Mouse (Mus musculus): ENCODE data around the gene Slc2a4. TPM values are rescaled to one million over a fixed set of nuclear protein-coding genes. Genes with fewer than 3 reads are reported as not detected.

The Slc2a4 gene
- polyA plus RNA-seq, 1 experiment from 2014 or later: 14.2 TPM

DNA sequence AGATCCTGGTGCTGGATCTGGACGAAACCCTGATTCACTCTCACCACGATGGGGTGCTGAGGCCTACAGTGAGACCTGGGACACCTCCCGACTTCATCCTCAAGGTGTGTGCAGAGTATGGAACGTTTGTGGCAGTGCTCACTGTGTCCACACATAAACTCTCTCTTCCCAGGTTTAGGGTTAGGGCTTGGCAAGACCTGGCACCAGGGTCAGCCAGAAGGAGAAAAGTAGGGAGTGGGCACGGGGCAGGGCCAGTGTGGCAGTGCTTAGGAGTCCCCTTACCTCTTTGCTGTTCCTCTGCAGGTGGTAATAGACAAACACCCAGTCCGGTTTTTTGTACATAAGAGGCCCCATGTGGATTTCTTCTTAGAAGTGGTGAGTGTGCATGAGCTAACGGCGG lies 36.4 kb upstream of the Slc2a4 start:
- no peak for ATAC-seq (ENCODE audit: low read depth)
- no peak overlapping the region for H3K4me2 ChIP-seq
- no peaks in the 10 kb centered on the region for H3K9me3 ChIP-seq (replicated peaks)
- no peak overlapping the region for H3K9ac ChIP-seq
- DNase-seq: no peak
- no peaks in the 10 kb centered on the region for H3K27me3 ChIP-seq
- H3K4me3 ChIP-seq (replicated peaks): no peak overlapping the region
- peaks cover 64% of the 10 kb centered on the region for H3K36me3 ChIP-seq
- peaks cover 25% of the 10 kb centered on the region for H3K4me1 ChIP-seq (replicated peaks)
- H3K27ac ChIP-seq: no peak overlapping the region
- WGBS (ENCODE audit: insufficient replicate concordance): 89% methylated on average over 8 of the region's 8 CpGs

DNA sequence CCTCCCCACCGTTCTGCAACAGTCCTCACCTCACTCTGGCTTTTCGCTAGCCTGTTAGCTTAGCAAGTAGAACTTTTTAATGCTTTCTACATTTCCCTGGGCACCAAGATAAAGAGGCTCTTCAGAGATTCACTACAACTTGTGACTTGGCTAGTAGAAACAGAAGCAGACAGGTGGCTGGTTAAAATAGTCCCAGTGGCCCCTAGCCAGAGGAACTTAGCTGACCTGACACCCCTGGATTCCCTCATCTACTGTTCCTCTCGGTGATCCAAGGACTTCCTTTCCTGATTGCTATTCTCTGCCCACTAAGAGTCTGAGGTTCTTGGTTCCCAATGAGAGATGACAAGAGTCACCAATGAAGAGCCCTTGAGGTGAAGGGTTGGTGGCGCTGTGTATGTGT lies 35.4 kb upstream of the Slc2a4 start:
- H3K36me3 ChIP-seq: peaks cover 59% of the 10 kb centered on the region
- H3K4me2 ChIP-seq: peak overlapping the region; percentile 95
- H3K4me1 ChIP-seq (replicated peaks): peaks cover 34% of the 10 kb centered on the region
- peak overlapping the region; percentile 98 for H3K27ac ChIP-seq
- no peak for ATAC-seq (ENCODE audit: low read depth)
- no peaks in the 10 kb centered on the region for H3K9me3 ChIP-seq (replicated peaks)
- peak overlapping the region; percentile 99 for H3K4me3 ChIP-seq (replicated peaks)
- peak overlapping the region; percentile 99 for H3K9ac ChIP-seq
- no peak for DNase-seq
- H3K27me3 ChIP-seq: no peaks in the 10 kb centered on the region
- WGBS (ENCODE audit: insufficient replicate concordance): 83% methylated on average over 4 of the region's 4 CpGs

DNA sequence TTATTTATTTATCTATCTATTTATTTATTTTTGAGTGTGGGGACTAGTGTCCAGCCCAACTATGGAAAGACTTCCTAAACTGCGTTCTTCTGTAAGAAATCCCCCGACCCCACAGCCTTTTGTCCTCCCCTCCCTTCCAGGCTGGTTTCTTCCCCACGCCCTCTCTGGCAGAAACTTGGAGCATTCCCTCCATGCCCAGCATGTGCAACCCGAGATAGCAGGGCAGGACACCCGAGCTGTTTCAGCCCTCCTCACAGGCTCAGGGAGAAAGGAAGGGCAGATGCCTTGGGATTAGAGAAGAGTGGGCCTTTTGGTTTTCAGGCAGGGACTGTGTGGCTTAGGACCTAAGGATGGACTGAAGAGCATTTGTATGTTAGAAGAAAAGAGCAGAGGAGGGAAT lies 34.9 kb upstream of the Slc2a4 start:
- Histone ChIP-seq H3K4me2 (peak overlapping the region; percentile 95), H3K9ac (peak overlapping the region; percentile 99), H3K27ac (peak overlapping the region; percentile 98), H3K4me3 (replicated peaks) (peak overlapping the region; percentile 99), H3K36me3 (peaks cover 59% of the 10 kb centered on the region), H3K9me3 (replicated peaks) (no peaks in the 10 kb centered on the region), H3K4me1 (replicated peaks) (peaks cover 34% of the 10 kb centered on the region), H3K27me3 (no peaks in the 10 kb centered on the region)
- DNase-seq: no peak
- no peak for ATAC-seq (ENCODE audit: low read depth)
- WGBS (ENCODE audit: insufficient replicate concordance): 29% methylated on average over 5 of the region's 5 CpGs

DNA sequence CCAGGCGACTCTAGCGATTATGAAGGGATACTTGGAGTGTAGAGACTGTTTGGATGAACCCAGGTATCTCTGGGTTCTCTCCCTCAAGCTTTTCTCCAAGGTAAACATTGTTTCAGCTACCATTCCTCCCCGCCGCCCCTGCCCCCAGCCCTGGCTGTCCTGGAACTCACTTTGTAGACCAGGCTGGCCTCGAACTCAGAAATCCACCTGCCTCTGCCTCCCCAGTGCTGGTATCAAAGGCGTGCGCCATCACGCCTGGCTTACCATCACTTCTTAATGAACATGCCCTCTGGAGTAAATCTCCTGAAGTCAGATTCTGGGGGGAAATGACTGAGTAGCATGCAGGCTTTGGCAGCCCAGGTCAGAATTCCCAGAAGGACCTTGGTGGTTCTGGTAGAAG lies 34.2 kb upstream of the Slc2a4 start, which contains the start of gene Elp5:
TSS of gene Elp5 (minus strand) at position 293 of the 400 bp plus-strand sequence.
- Histone ChIP-seq H3K36me3 (peaks cover 57% of the 10 kb centered on the region), H3K27me3 (no peaks in the 10 kb centered on the region), H3K27ac (peak within 1 kb of the TSS; percentile 98), H3K4me3 (replicated peaks) (peak within 1 kb of the TSS; percentile 99), H3K4me2 (peak within 1 kb of the TSS; percentile 95), H3K9me3 (replicated peaks) (no peaks in the 10 kb centered on the region), H3K4me1 (replicated peaks) (peaks cover 34% of the 10 kb centered on the region), H3K9ac (peak within 1 kb of the TSS; percentile 99)
- no peak for DNase-seq
- 49% methylated on average over 8 of the region's 8 CpGs for WGBS (ENCODE audit: insufficient replicate concordance)
- ATAC-seq (ENCODE audit: low read depth): no peak

DNA sequence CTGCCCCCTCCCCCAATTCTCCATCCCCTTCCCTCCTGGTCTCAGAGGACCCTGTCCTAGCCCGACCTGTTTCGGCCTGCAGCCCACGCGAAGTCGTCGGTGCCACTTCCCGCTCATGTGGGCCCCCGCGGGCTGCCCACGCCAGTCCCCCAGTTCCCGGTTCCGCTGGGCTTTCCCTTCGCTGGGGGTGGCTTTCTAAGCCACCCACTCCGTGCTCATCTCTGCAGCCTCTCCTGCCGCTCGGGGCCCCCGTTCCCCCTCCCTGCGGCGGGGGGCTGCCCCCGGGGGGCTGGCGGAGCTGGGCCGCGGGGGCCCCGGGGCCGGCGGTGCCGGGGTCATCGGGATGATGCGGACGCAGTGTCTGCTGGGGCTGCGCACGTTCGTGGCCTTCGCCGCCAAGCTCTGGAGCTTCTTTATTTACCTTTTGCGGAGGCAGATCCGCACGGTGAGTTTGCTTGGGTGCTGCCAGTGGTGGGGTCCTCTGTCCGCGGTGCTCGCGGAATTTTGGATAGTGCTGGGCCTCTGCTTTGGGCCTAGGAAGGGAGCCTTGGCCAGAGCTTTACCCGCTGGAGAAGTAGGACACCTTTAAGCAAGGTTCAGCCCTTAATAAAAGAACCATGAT lies 33.3 kb upstream of the Slc2a4 start, which contains the start of gene Ctdnep1:
TSS of gene Ctdnep1 (plus strand) at position 16 of the 622 bp plus-strand sequence.
- ATAC-seq (ENCODE audit: low read depth) (0 out of 2 replicates have a peak, but pooled peaks have one; percentile 1), DNase-seq (no peak)
- Histone ChIP-seq H3K27ac (peak within 1 kb of the TSS; percentile 98), H3K4me1 (replicated peaks) (peaks cover 36% of the 10 kb centered on the region), H3K27me3 (no peaks in the 10 kb centered on the region), H3K9me3 (replicated peaks) (no peaks in the 10 kb centered on the region), H3K4me3 (replicated peaks) (peak within 1 kb of the TSS; percentile 99), H3K36me3 (peaks cover 55% of the 10 kb centered on the region), H3K4me2 (peak within 1 kb of the TSS; percentile 95), H3K9ac (peak within 1 kb of the TSS; percentile 99)
- WGBS (ENCODE audit: insufficient replicate concordance): under 1% methylated on average over 43 of the region's 43 CpGs

DNA sequence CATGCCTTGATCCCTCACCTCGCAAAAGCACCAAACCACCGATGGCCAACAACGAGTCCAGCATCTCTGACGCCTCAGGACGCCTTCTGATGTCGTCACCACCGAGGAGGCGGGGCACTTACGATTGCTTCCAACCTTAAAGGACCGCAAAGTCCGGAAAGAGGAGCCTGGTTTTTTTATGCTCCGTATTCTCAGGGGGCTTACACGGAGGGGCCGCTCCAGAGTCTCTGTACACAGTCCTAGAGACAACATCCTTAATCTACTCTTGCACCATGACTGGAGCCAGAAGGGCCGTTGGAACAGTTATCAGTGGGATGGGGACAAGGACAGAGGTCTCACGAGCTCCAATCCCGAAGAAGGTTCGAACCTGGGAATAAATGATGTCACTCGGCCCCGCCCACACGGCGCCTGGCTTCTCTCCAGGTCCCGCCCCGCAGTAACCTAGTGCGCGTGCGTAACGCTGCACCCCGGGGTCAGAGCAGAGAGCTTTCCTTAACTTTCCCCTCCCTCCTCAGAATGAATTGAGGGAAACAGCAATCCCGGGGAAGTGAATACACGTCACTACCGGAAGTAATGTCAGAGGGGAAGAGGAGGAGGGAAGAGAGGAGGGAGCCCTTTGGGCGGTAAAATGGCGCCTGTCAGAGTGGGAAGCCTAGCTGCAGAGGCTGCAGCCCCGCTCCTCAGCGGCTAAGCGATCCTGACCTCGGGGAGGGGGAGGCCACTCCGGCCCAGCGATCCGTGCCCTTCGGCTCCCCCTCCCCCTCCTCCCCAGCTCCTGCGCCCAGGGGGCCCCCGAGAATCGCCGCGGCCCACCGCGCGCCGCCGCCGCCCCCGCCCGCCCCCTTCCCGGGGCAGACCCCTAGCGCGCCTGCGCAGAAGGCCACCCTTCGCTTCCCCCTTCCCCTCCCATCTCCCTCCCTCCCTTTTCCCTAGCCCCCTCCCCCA lies 32.5 kb upstream of the Slc2a4 start:
- H3K4me2 ChIP-seq: peak overlapping the region; percentile 95
- no peaks in the 10 kb centered on the region for H3K27me3 ChIP-seq
- WGBS (ENCODE audit: insufficient replicate concordance): 1% methylated on average over 44 of the region's 60 CpGs
- peak overlapping the region; percentile 99 for H3K9ac ChIP-seq
- peaks cover 36% of the 10 kb centered on the region for H3K4me1 ChIP-seq (replicated peaks)
- H3K36me3 ChIP-seq: peaks cover 49% of the 10 kb centered on the region
- peak; percentile 90 for ATAC-seq (ENCODE audit: low read depth)
- peak overlapping the region; percentile 98 for H3K27ac ChIP-seq
- peak overlapping the region; percentile 99 for H3K4me3 ChIP-seq (replicated peaks)
- no peaks in the 10 kb centered on the region for H3K9me3 ChIP-seq (replicated peaks)
- DNase-seq: peak; percentile 98

DNA sequence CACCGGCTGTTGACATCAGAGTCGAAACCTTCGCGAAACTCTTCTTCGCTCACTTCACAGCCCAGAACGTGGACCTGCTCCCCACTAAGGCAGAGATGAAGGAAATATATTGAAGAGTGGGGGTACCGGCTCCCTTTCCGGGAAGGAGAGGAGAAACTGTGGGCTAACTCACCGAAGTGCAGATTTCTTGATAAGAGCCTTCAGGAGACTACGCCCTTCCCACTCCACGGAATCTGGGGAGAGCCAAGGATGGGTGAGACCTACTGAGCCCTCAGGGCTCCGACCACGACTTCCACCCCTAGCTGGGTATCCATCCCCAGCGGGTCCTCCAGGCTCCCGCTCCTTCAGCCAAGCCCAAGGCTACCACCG lies 31.8 kb upstream of the Slc2a4 start:
- no peak for DNase-seq
- peak overlapping the region; percentile 98 for H3K27ac ChIP-seq
- H3K36me3 ChIP-seq: peaks cover 48% of the 10 kb centered on the region
- WGBS (ENCODE audit: insufficient replicate concordance): 1% methylated on average over 16 of the region's 16 CpGs
- no peaks in the 10 kb centered on the region for H3K27me3 ChIP-seq
- peak overlapping the region; percentile 99 for H3K9ac ChIP-seq
- H3K4me3 ChIP-seq (replicated peaks): peak overlapping the region; percentile 99
- H3K4me2 ChIP-seq: peak overlapping the region; percentile 95
- no peaks in the 10 kb centered on the region for H3K9me3 ChIP-seq (replicated peaks)
- H3K4me1 ChIP-seq (replicated peaks): peaks cover 36% of the 10 kb centered on the region
- peak; percentile 30 for ATAC-seq (ENCODE audit: low read depth)

DNA sequence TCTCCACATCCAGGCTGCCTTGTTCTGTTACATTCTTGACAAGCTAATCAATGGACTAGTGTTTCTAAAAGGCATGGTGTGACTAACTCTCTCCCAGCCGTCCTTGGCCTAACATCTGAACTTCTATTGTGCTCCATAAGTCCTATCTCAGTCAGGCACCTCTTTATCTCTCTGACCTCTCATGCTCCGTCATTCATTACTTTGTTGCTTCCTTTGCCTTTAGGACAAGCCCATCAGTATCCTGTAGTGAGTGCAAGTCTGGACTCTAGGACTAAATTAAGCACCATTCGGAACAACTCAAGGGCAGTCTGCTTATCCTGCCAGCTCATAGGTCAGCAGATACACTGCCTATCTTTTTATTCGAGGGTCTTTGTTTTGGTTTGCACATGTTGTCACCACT lies 28.3 kb upstream of the Slc2a4 start:
- H3K9me3 ChIP-seq (replicated peaks): no peaks in the 10 kb centered on the region
- H3K27me3 ChIP-seq: no peaks in the 10 kb centered on the region
- H3K4me3 ChIP-seq (replicated peaks): no peak overlapping the region
- peaks cover 62% of the 10 kb centered on the region for H3K36me3 ChIP-seq
- peaks cover 12% of the 10 kb centered on the region for H3K4me1 ChIP-seq (replicated peaks)
- no peak overlapping the region for H3K27ac ChIP-seq
- 61% methylated on average over 4 of the region's 4 CpGs for WGBS (ENCODE audit: insufficient replicate concordance)
- DNase-seq (no peak), ATAC-seq (ENCODE audit: low read depth) (no peak)
- H3K4me2 ChIP-seq: no peak overlapping the region
- H3K9ac ChIP-seq: no peak overlapping the region

DNA sequence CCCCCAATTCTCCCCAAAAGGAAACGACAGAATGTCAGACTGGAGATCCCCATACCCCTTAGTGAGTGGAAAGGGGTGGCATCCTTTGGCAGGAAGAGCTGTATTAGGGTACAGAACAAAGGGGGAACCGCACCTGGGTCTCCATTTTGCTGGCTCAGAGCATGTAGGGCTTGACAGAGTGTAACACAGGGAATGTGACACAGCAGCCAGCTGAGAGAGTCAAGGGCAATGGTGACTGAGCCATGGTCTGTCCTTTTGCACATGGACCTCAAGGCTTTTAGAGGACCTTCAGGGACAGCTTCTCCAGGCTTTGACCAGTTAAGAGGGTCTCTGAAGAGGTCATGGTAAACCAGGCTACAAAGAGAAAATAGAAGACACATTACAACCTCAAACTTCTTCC lies 26.9 kb upstream of the Slc2a4 start:
- Histone ChIP-seq H3K27ac (no peak overlapping the region), H3K9me3 (replicated peaks) (no peaks in the 10 kb centered on the region), H3K4me2 (no peak overlapping the region), H3K4me3 (replicated peaks) (no peak overlapping the region), H3K27me3 (no peaks in the 10 kb centered on the region), H3K36me3 (peaks cover 71% of the 10 kb centered on the region), H3K9ac (no peak overlapping the region), H3K4me1 (replicated peaks) (peaks cover 12% of the 10 kb centered on the region)
- WGBS (ENCODE audit: insufficient replicate concordance): 78% methylated on average over 2 of the region's 2 CpGs
- DNase-seq: no peak
- no peak for ATAC-seq (ENCODE audit: low read depth)

DNA sequence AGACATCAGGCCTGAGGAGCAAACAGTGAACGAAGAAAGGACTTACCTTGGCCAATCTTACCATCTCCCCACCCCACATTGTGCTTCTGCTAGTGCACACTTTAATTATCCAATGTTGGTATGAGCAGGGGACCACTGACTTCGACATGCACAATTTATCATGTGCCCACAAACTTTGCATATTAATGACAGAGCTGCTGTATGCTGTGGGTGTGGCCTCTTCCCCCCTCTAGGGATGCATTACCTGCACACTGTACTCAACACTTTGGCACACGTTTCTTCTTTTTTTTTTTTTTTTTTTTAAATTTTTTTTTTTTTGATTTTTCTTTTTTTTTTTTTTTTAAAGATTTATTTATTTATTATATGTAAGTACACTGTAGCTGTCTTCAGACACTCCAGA lies 22.8 kb upstream of the Slc2a4 start:
- Histone ChIP-seq H3K9me3 (replicated peaks) (no peaks in the 10 kb centered on the region), H3K27me3 (peaks cover 29% of the 10 kb centered on the region), H3K36me3 (peaks cover 66% of the 10 kb centered on the region), H3K27ac (no peak overlapping the region), H3K9ac (no peak overlapping the region), H3K4me3 (replicated peaks) (no peak overlapping the region), H3K4me2 (no peak overlapping the region), H3K4me1 (replicated peaks) (peaks cover 21% of the 10 kb centered on the region)
- DNase-seq (no peak), ATAC-seq (ENCODE audit: low read depth) (no peak)
- 57% methylated on average over 3 of the region's 3 CpGs for WGBS (ENCODE audit: insufficient replicate concordance)

DNA sequence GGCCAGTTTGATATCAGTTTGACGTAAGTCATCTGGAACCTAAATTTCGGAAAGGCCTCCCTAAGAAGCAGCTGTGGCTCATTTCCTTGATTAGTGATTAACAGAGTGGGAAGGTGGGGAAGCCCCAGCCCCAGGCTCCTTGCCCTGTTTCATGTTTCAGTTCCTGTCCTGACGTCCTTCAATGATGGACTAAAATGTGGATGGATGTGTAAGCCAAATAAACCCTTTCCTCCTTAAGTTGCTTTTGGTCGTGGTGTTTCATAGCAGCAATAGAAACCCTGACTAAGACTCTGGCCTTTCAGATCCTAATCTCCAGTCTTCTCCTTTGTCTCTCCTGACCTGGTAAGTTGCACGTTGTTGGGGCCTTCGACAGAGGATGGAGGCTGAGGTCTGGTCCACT lies 22.2 kb upstream of the Slc2a4 start:
- 74% methylated on average over 6 of the region's 6 CpGs for WGBS (ENCODE audit: insufficient replicate concordance)
- Histone ChIP-seq H3K27ac (no peak overlapping the region), H3K9me3 (replicated peaks) (no peaks in the 10 kb centered on the region), H3K4me2 (no peak overlapping the region), H3K4me1 (replicated peaks) (peaks cover 26% of the 10 kb centered on the region), H3K9ac (no peak overlapping the region), H3K36me3 (peaks cover 64% of the 10 kb centered on the region), H3K27me3 (peaks cover 34% of the 10 kb centered on the region), H3K4me3 (replicated peaks) (no peak overlapping the region)
- no peak for DNase-seq
- ATAC-seq (ENCODE audit: low read depth): no peak

Data from liver, embryonic 13.5 days (tissue).